Mouse (Mus musculus) CD4-positive, CD25-positive, alpha-beta regulatory T cell, adult 9 weeks (primary cell): ENCODE measurements around the gene Olfr1289. TPM values are rescaled to one million over a fixed set of nuclear protein-coding genes. Genes with fewer than 3 reads are reported as not detected.

ENCODE experiments used
- polyA plus RNA-seq: library from polyadenylated mRNA; unstranded; fragments of 100-300 nt; shearing (Covaris generic); gene quantifications from one replicate; pipeline ENCODE4 v1.2.1, GENCODE M21; 2017

The Olfr1289 gene
- polyA plus RNA-seq: not detected

GRCm38 (mm10) chr2:111480519-111480918 lies at the start of gene Olfr1289:
Gene Olfr1289, plus strand, starts transcription at chr2:111480819.

GRCm38 (mm10) chr2:111448842-111449241 lies 31.8 kb upstream of the Olfr1289 start, which contains the start of gene Olfr1287:
Gene Olfr1287, plus strand, starts transcription at chr2:111449142.

GRCm38 (mm10) chr2:111473801-111474200 lies 6.8 kb upstream of the Olfr1289 start, which contains the start of gene Olfr1288:
Gene Olfr1288, plus strand, starts transcription at chr2:111474101.

GRCm38 (mm10) chr2:111493729-111494128 lies 13.1 kb downstream of the Olfr1289 start, which contains the start of gene Olfr1290:
Gene Olfr1290, minus strand, starts transcription at chr2:111493829.

GRCm38 (mm10) chr2:111496880-111497279 lies 16.3 kb downstream of the Olfr1289 start, which contains the start of gene Olfr1291-ps1:
Gene Olfr1291-ps1, plus strand, starts transcription at chr2:111497180.

GRCm38 (mm10) chr2:111524903-111525302 lies 44.3 kb downstream of the Olfr1289 start, which contains the start of gene Olfr1293-ps:
Gene Olfr1293-ps, plus strand, starts transcription at chr2:111525203.

Other genes starting within 250 kb of the Olfr1289 start
- gene Olfr1275, start 245.5 kb upstream of the Olfr1289 start, polyA plus RNA-seq: not detected
- not detected for gene Olfr1276, start 226.3 kb upstream of the Olfr1289 start, polyA plus RNA-seq
- gene Olfr1277, start 206.7 kb upstream of the Olfr1289 start, polyA plus RNA-seq: not detected
- gene Olfr1278, start 190.7 kb upstream of the Olfr1289 start, polyA plus RNA-seq: not detected
- gene Olfr1279, start 180.2 kb upstream of the Olfr1289 start, polyA plus RNA-seq: not detected
- gene Olfr1280, start 166.8 kb upstream of the Olfr1289 start, polyA plus RNA-seq: not detected
- not detected for gene Olfr1281, start 154.3 kb upstream of the Olfr1289 start, polyA plus RNA-seq
- gene Olfr1282, start 144.7 kb upstream of the Olfr1289 start, polyA plus RNA-seq: not detected
- gene Olfr1283, start 114.0 kb upstream of the Olfr1289 start, polyA plus RNA-seq: not detected
- gene Olfr1284, start 105.3 kb upstream of the Olfr1289 start, polyA plus RNA-seq: not detected
- gene Olfr1286, start 57.7 kb upstream of the Olfr1289 start, polyA plus RNA-seq: not detected
- gene Olfr1287, start 31.7 kb upstream of the Olfr1289 start, polyA plus RNA-seq: not detected
- gene Olfr1288, start 6.7 kb upstream of the Olfr1289 start, polyA plus RNA-seq: not detected
- gene Olfr1290, start 13.0 kb downstream of the Olfr1289 start, polyA plus RNA-seq: not detected
- not detected for gene Olfr1291-ps1, start 16.4 kb downstream of the Olfr1289 start, polyA plus RNA-seq
- not detected for gene Olfr1293-ps, start 44.4 kb downstream of the Olfr1289 start, polyA plus RNA-seq
- not detected for gene Olfr1294, start 59.5 kb downstream of the Olfr1289 start, polyA plus RNA-seq
- not detected for gene Olfr1295, start 88.9 kb downstream of the Olfr1289 start, polyA plus RNA-seq
- not detected for gene Olfr1297, start 145.7 kb downstream of the Olfr1289 start, polyA plus RNA-seq
- gene Olfr1298, start 168.4 kb downstream of the Olfr1289 start, polyA plus RNA-seq: not detected
- not detected for gene Olfr1299, start 180.6 kb downstream of the Olfr1289 start, polyA plus RNA-seq